In genomic region chr3:131106451-131107291, GRCm38 (mm10) we compare ENCODE assay signal across 8 mouse cellular contexts. TPM values are rescaled to one million over a fixed set of nuclear protein-coding genes. Genes with fewer than 3 reads are reported as not detected.
DNase-seq lines count a peak whose midpoint lies in the region; ATAC-seq and TF ChIP-seq lines count a peak whose summit lies in the region.

No protein-coding gene starts in this region.

- ATAC-seq in heart, embryonic 11.5 days (replicated peaks; ENCODE audit: insufficient number of reproducible peaks, low FRiP score, low TSS enrichment): peak; percentile 37; the same call in 1 of the 2 replicates
- peak; percentile 27; the same call in 1 of the 2 replicates for ATAC-seq in intestine, embryonic 16.5 days
- peak; percentile 36; the same call in 1 of the 2 replicates for ATAC-seq in neural tube, embryonic 15.5 days (ENCODE audit: low FRiP score)

- peak overlapping the region; percentile 56 for H3K9ac ChIP-seq in heart, embryonic 11.5 days (ENCODE audit: low read depth, low read length)
- peak overlapping the region; percentile 2 for H3K9ac ChIP-seq in ES-E14 (ENCODE audit: insufficient read depth, low read depth, low read length, poor library complexity, severe bottlenecking)
- no peak overlapping the region for H3K9ac ChIP-seq in intestine, embryonic 16.5 days (ENCODE audit: low read depth, low read length)
- H3K9ac ChIP-seq in neural tube, embryonic 15.5 days (replicated peaks): 0 out of 2 replicates have a peak overlapping the region, but pooled peaks have one; percentile 23

- peak overlapping the region; percentile 72 for H3K4me2 ChIP-seq in heart, embryonic 11.5 days
- peak overlapping the region; percentile 68 for H3K4me2 ChIP-seq in intestine, embryonic 16.5 days (ENCODE audit: low read depth, low read length)
- peak overlapping the region; percentile 62 for H3K4me2 ChIP-seq in neural tube, embryonic 15.5 days

- TF ChIP-seq CTCF in embryonic fibroblast, embryonic 13.5 days (IDR thresholded peaks at IDR 0.05; ENCODE audit: borderline replicate concordance, insufficient read depth, low read length): no peak

- DNase-seq in heart, postnatal 14 days: no peak
- DNase-seq in ES-E14 (ENCODE audit: low read depth, low spot score): no peak
- no peak for DNase-seq in urinary bladder, adult 2 months (ENCODE audit: low spot score)
- DNase-seq in urinary bladder, postnatal 25 days (ENCODE audit: low spot score): no peak

- in situ Hi-C loops in ES-E14 (cut with MboI; ENCODE audit: low sequenced_read_pairs in 2 of 2, unreplicated experiment in 2 of 2): loop anchor here (10.0 to 25.0 kb wide), 2 partner anchors 1894 to 1902 kb away; no protein-coding TSS in a partner anchor

- intact Hi-C loops in heart, postnatal 14 days (cut with DNase I): loop anchor here (10.0 kb wide), 1 partner anchor 1902 kb away; no protein-coding TSS in a partner anchor

- peaks cover 30% of the 10 kb centered on the region for H3K27me3 ChIP-seq in heart, embryonic 11.5 days (ENCODE audit: control insufficient read depth, insufficient read depth, low read length)
- peaks cover 73% of the 10 kb centered on the region for H3K27me3 ChIP-seq in intestine, embryonic 16.5 days (replicated peaks; ENCODE audit: control insufficient read depth, insufficient read depth, low read length)
- H3K27me3 ChIP-seq in neural tube, embryonic 15.5 days (replicated peaks): peaks cover 71% of the 10 kb centered on the region

- WGBS in heart, embryonic 11.5 days (ENCODE audit: insufficient replicate concordance): 1% methylated on average over 45 of the region's 45 CpGs
- WGBS in intestine, embryonic 16.5 days: under 1% methylated on average over 45 of the region's 45 CpGs
- 1% methylated on average over 45 of the region's 45 CpGs for WGBS in neural tube, embryonic 15.5 days

- peaks cover 26% of the 10 kb centered on the region for H3K4me1 ChIP-seq in heart, embryonic 11.5 days (ENCODE audit: control insufficient read depth, insufficient read depth, low read length)
- H3K4me1 ChIP-seq in ES-E14 (ENCODE audit: control insufficient read depth in 2 of 2, insufficient read depth in 2 of 2, low read length in 2 of 2, poor library complexity in 1 of 2): peaks cover 3 to 8% of the 10 kb centered on the region in 2 experiments; a peak in 2 of 4 replicates
- peaks cover 4% of the 10 kb centered on the region; the same call in 1 of the 2 replicates for H3K4me1 ChIP-seq in embryonic fibroblast, embryonic 13.5 days (ENCODE audit: control insufficient read depth, insufficient read depth, low read length)
- peaks cover 25% of the 10 kb centered on the region for H3K4me1 ChIP-seq in intestine, embryonic 16.5 days (ENCODE audit: control insufficient read depth, insufficient read depth, low read length)
- H3K4me1 ChIP-seq in neural tube, embryonic 15.5 days: peaks cover 48% of the 10 kb centered on the region

- no peak overlapping the region for H3K27ac ChIP-seq in heart, embryonic 11.5 days (ENCODE audit: low read depth, low read length)
- no peak overlapping the region for H3K27ac ChIP-seq in ES-E14 (ENCODE audit: insufficient read depth, low read depth, low read length, poor library complexity, severe bottlenecking)
- H3K27ac ChIP-seq in embryonic fibroblast, embryonic 13.5 days (ENCODE audit: insufficient read depth, low read length): no peak overlapping the region
- H3K27ac ChIP-seq in intestine, embryonic 16.5 days (ENCODE audit: low read length): no peak overlapping the region
- H3K27ac ChIP-seq in neural tube, embryonic 15.5 days (replicated peaks): peak overlapping the region; percentile 30; the same call in 1 of the 2 replicates

- peak overlapping the region; percentile 43 for H3K4me3 ChIP-seq in heart, embryonic 11.5 days (ENCODE audit: low read depth, low read length)
- peak overlapping the region; percentile 50 to 51 for H3K4me3 ChIP-seq in ES-E14 (ENCODE audit: insufficient read depth in 1 of 2, low read depth in 1 of 2, low read length in 2 of 2, poor library complexity in 1 of 2, severe bottlenecking in 1 of 2)
- peak overlapping the region; percentile 13 for H3K4me3 ChIP-seq in embryonic fibroblast, embryonic 13.5 days (ENCODE audit: insufficient read depth, low read length)
- peak overlapping the region; percentile 49 for H3K4me3 ChIP-seq in intestine, embryonic 16.5 days (ENCODE audit: low read length)
- H3K4me3 ChIP-seq in neural tube, embryonic 15.5 days (replicated peaks): peak overlapping the region; percentile 38

- TF ChIP-seq POLR2A in embryonic fibroblast, embryonic 13.5 days (IDR thresholded peaks at IDR 0.05; ENCODE audit: low read depth, low read length): no peak

- no peaks in the 10 kb centered on the region for H3K36me3 ChIP-seq in heart, embryonic 11.5 days (ENCODE audit: control insufficient read depth, insufficient read depth, low read length)
- no peaks in the 10 kb centered on the region for H3K36me3 ChIP-seq in ES-E14 (ENCODE audit: control insufficient read depth, insufficient read depth, low read length, poor library complexity, severe bottlenecking)
- H3K36me3 ChIP-seq in intestine, embryonic 16.5 days (ENCODE audit: control insufficient read depth, insufficient read depth, low read length): no peaks in the 10 kb centered on the region
- H3K36me3 ChIP-seq in neural tube, embryonic 15.5 days: no peaks in the 10 kb centered on the region

- no peaks in the 10 kb centered on the region for H3K9me3 ChIP-seq in heart, embryonic 11.5 days (replicated peaks; ENCODE audit: control insufficient read depth, low read length)
- H3K9me3 ChIP-seq in ES-E14 (ENCODE audit: control insufficient read depth, insufficient read depth, low read depth, low read length): no peaks in the 10 kb centered on the region
- no peaks in the 10 kb centered on the region for H3K9me3 ChIP-seq in intestine, embryonic 16.5 days (ENCODE audit: control insufficient read depth, low read length)
- H3K9me3 ChIP-seq in neural tube, embryonic 15.5 days (replicated peaks): no peaks in the 10 kb centered on the region

TF ChIP-seq in ES-E14, 5 proteins besides CTCF, POLR2A, EP300 and RAD21:
- no peak for TF ChIP-seq CHD2 (IDR thresholded peaks at IDR 0.05; ENCODE audit: low read depth, low read length)
- no peak for TF ChIP-seq HCFC1 (IDR thresholded peaks at IDR 0.05; ENCODE audit: borderline replicate concordance, insufficient read depth, low read length)
- no peak for TF ChIP-seq ZNF384 (IDR thresholded peaks at IDR 0.05; ENCODE audit: low read depth, low read length)
- TF ChIP-seq MAFK (IDR thresholded peaks at IDR 0.05; ENCODE audit: insufficient read depth, low read depth, low read length): no peak
- no peak for TF ChIP-seq ZC3H11A (IDR thresholded peaks at IDR 0.05; ENCODE audit: borderline replicate concordance, low read depth, low read length)
TF ChIP-seq in ES-E14: peak in this region for 0.

RNA-seq across cellular contexts. Expression of gene Lef1, which starts 3.6 kb away (rescaled TPM):
- 19.6 and 20.8 TPM in 2 replicates for polyA plus RNA-seq in heart, embryonic 11.5 days (2014; fragmentation: Nextera tagmentation; extraction: Ambion mirVana)
- 1 to 10 TPM in 1 of 2 experiments, under 1 TPM in 1; 0.72 to 4.4 TPM for total RNA-seq in heart, postnatal 14 days (2021)
- 9.2 and 11.1 TPM in 2 replicates for total RNA-seq in ES-E14 (2012; rRNA removed)
- 1.7 and 2.0 TPM in 2 replicates for polyA plus RNA-seq in embryonic fibroblast, embryonic 13.5 days (2011; ENCODE audit: insufficient read length, low read depth, missing spikeins)
- polyA plus RNA-seq in intestine, embryonic 16.5 days (2015; fragmentation: Nextera tagmentation; extraction: Ambion mirVana): 0.28 and 0.31 TPM in 2 replicates
- polyA plus RNA-seq in neural tube, embryonic 15.5 days (2015; fragmentation: Nextera tagmentation; extraction: Ambion mirVana): 6.3 and 28.7 TPM in 2 replicates
- polyA plus RNA-seq in urinary bladder, adult 2 months (2012; rRNA removed): 2.3 and 4.0 TPM in 2 replicates
